Mouse (Mus musculus): ENCODE results near the gene Olfm2.

GRCm38 (mm10) chr9:20664366-20664765 lies 81.8 kb downstream of the Olfm2 start:
- no peak for TF ChIP-seq CTCF (IDR thresholded peaks at IDR 0.05; ENCODE audit: extremely low read depth, insufficient read length, insufficient replicate concordance, low read depth, low read length)
- TF ChIP-seq POLR2A (IDR thresholded peaks at IDR 0.05; ENCODE audit: low read depth, low read length) = no peak
